Mouse (Mus musculus): ENCODE results near the gene Olfr1339.

DNA sequence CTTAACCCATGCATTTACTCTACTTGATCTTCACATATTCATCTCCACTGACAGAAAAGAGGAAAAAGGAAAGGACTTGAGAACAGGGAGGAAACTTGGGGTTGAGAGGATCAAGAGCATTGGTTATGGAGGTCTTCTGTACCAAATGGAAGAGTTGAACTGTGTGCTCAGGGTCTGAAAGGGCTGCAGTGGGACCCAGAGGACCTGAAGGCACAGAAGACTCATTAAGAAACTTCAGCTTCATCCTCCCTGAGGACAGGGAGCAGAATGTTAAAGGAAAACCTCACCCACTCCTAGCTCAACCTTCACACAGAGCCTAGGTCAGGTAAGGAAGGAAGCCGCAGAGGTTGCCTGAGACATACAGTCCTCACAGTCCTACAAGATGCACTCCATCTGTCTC lies at the start of gene Olfr1339:
- no peak for TF ChIP-seq CTCF (IDR thresholded peaks at IDR 0.05; ENCODE audit: extremely low read depth, insufficient read depth, low read length)
- no peak for TF ChIP-seq POLR2A (IDR thresholded peaks at IDR 0.05; ENCODE audit: extremely low read depth, insufficient read depth, low read length)
